Mouse (Mus musculus) lung, postnatal 14 days (tissue): ENCODE data around the gene Sergef.

Experiments used
- DNase-seq: peaks from one replicate; pipeline ENCODE4 v3.0.0; 2021

Gene Sergef

DNA sequence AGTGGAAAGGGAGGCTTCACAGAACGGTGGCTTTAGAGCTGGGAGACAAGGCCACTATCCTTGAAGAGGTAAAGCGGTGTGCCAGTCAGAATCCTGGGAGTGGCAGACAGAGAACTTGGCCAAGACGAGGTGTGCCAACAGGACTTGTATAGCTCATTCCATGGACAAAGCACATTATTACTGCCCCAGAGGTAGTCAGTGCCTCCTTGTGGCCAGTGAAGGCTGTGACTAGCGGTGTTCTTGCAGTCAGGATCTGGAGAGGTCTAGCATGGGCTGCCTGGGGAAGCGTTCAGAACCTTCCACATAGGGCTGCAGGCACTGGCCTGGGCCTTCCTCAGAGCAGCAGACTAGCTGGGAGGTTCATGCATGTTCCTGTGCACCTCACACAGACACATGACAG lies 203.8 kb downstream of the Sergef start:
- DNase-seq = no peak

DNA sequence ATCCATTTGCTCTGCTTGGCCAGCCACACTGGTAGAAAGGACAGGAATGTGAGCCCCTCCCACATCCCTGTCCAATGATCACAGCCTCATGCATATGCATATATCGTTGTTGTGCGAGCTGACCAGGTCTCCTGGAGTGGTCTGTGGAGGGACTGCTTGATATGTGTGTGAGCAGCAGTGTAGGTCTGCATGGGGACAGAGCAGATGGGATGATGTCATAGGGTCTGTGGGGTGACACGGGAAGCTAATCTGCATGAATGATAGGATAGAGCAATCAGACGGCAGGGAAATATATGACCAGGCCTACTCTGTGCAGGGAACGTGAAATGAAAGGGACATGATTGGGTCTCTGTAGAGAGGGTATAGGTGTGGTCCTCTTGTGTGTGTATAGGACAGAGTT lies 205.7 kb downstream of the Sergef start:
- DNase-seq = no peak

DNA sequence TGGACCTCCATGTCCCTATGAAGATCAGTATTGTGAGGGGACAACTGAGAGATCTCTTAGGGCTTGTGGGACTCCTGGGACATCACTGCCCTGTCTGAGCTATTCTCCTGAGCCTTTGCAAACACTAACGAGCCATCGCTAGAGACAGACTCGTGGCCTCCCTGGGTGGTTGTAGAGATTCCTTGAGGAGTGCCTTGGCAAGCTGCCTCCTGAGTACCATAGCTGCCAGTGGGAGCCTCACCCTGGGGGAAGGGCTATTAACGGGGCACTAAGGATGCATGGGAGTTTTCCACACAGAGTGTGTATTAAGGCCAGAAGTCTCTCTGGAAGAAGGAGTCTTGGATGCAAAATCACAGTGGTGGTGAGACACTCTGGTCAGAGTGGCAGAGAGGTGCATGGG lies 214.6 kb downstream of the Sergef start:
- no peak for DNase-seq

DNA sequence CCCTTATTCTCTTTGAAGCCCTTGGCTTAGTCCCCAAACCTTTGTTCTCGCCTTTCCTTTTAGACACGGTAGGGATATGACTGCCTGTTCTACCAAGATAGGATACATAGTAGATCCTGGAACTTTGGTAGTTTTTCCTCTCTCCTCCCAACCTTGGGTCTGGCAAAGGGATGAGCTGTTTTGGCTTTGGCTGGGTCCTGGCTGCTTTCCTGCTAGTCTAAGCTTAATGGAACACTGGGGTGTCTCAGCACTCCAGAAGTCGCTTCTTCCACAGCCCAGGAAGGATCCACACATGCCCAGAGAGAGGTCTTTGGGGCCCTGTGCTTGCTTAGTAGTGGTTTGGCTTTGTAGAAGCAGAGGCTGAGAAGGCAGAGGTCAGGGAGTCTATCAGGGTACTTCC lies 215.7 kb downstream of the Sergef start:
- no peak for DNase-seq

DNA sequence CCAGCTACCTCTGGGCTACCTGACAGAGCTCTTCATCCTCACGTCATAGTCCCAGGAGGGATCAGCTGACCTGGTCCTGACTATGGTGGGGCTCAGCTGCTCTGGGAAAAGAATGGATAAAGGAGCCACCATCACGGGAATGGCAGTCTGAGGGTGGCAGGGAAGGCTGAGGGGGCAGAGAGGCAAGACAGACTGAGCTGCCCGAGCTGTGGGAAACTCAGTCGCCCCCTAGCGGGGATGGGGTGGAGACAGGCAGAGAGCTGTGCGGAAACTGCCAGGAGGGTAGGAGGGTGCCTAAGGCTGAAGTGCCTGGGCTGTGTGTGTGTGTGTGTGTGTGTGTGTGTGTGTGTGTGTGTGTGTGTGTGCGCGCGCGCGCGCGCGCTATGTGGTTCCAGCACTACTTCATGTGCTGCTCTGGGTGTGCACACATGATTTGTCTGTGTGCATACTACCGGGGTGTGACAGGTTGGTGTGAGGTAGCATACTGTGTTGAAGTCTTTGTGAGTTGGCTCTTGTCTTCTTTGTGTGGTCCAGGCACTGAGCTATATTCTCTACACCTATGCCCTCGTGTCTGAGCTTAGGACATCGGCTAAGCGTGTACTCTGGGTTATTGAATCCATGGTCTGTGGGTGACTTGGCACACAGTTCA lies 216.7 kb downstream of the Sergef start:
- DNase-seq = peak; percentile 53

DNA sequence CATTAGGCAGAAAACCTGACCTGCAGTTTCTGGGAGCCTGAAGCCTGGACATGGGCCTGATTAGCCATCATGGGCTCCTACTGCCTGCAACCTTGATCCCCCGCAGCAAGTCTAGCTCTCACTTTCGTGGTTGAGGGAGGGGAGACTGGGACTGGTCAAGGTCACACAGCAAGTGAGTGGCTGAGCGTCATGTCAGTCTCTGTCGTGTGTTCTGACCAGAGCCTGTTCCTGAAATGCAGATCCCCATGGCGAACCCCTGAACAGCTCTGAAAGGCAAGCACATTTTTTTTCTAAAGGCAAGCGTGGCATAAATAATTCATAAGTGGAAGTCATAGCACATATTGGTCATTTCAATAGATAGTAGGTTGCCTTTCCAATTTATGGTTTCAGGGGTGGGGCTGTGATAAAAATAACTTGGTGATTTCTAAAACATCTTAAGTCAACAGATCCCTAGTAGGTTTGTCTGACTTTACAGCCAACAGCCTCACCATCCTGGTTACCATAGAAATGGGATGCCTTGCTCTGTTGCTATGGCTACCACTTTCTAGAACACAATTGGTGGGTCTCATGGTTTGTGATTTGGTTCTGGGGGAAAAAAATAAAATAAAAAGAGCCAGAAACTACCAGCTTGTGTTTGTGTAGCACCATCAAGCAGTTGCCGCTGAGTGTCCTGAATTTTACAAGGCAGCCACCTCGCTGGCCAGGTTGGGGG lies 217.4 kb downstream of the Sergef start:
- no peak for DNase-seq

DNA sequence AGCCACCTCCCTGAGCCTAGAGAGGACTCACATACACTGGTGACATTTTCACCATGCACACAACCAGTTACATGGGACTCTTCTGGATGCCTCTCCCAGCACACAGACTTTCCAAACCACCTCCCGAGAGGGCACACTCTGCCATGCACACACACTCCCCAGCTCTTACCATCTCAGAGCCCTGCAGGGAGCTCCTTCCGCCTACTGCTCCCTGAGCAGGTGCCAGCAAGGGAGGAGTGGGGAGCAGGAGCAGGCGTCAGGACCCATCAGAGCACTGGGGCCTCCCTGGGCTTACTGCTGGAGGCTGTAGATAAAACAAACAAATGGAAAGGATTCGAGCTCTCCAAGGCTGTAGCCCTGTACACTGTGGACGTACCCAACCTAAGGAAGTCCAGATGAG lies 218.1 kb downstream of the Sergef start:
- DNase-seq = no peak

DNA sequence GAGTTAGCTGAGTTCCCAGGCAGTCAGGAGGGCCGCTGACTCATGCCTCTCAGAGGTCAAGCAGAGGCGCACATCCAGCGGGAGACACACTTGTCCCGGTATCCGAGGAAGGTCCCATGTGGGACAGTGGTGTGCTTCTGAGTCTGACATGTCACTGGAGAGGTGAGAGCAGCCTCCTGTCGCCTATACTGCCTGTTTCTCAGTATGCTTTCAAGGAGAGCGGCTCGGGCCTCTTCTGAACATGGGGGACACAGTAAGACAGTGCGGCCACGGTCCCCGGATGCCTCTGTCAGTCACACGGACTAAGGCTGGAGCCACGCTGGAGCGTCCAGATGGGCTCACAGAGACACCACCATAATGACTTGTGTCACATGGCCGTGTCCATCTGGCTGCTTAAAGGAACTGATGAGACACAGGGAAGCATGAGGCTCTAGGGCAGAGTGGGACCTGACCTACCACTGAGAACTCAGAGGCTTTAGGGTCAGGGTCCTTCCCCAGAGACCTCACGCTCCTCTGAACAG lies 221.4 kb downstream of the Sergef start:
- no peak for DNase-seq

DNA sequence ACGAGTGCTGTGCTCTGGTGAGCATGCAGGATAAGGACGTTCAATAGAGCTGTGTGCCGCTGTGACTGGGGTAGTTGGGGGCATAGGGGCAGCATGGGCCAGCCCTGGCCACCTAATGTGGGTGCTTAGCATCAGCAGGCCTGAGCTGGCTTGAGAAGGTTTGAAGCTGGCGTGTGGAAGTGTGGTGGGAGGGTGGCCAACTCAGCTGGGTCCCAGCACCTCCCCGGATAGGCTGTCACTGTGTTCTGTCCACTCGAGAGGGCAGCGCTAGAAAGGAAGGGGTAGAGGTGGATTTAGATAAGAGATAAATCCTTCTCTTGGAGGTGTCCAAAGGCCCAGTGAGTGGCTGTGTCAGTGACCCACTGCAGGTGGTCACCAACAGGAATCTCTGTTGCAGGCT lies 222.1 kb downstream of the Sergef start:
- DNase-seq = no peak

DNA sequence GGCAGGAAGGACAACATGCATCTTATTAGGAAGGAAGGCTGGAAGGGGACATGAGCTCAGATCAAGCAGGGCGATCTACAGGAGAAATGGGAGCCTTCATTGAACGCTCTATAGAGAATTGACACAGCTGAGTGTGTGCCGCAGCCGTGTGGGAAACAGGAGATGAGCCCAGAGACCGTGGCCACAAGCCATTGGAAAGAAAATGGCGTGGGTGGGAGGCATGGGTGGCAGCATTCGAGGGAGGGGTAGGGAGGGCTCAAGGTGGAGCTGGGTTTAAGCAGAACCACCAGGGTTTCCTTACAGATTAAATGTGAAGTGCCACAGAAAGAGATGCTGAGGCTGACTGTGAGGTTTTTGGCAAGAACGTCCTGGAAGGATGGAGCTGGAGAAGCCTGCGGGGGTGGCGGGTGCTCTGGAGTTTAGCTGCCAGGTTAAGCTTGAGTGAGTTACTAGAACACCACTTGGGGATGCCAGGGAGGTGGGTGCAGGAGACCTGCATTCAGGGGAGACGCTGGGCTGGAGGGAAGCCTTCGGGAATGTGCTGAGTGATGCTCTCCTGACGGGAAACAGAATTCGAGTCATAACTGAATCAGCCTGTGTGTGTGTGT lies 223.7 kb downstream of the Sergef start:
- DNase-seq = no peak

DNA sequence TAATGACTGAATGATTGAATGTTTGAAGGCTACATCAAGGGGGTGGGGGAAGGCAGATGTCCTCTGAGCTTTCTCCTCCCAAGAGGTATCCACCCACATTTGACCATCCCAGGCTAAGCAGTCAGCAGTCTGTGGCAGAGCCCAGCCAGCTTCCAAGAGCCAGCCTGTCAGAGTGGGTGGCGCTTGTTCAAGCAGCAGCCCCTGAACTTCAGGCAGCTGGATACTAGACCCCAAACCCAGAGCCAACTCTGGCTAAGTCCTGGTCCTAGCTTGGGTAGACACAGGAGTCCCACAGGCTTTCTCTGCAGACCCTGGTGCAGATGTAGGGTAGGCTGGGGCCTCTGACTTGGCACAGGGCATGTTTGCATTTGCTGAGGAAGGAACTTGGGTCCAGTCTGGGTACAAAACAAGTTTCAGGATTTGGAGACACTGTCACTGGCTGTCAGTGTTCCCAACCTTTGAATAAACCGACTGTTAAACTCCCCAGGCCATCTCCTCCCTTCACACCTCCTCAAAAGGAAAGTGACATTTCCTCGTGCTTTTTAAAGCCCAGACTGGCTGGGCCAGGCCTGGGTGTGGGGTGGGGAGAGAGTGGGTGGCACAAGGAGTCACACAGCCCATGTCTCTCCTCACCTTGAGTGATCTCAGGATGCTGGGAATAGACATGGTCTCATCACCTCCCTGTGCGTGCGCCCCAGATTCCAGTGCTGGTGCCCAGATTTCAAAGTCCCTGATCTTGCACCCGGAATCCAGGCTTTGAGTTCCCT lies 225.5 kb downstream of the Sergef start:
- no peak for DNase-seq

DNA sequence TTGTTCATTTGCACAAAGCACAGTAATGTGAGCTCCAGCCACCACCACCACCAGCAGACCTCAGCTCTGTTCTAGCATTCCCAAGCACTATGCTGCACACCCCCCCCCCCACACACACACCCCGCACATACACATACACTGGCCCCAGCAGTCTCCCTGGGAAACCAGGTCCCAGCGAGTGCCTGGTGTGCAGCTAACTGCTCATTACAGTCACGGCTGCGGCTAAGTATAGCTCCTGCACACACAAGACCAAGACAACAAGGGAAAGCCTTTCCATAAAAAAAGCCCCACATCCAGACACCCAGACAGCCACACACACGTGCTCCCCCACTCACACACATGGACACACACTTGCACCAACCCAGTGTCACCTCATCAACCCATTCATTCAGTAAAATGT lies 226.8 kb downstream of the Sergef start:
- DNase-seq = no peak

DNA sequence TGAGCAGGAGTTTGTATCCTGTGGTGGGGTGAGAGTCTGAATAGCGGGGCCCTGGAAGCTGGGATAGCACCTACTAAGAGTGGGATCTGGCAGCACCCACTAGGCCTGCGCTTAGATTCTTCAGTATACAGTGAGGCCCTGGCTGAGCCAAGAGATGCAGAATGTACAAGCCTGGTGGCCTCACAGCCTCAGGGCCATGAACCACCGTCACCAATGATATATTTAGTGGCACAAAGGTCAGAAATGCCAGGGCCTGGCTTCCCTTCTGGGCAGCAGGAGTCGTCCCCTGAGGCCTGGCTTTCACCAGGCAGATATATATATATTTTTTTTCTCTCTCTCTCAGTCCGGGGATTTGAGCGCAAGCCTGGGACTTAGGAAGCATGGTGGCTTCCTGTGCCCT lies 228.9 kb downstream of the Sergef start:
- DNase-seq = no peak

DNA sequence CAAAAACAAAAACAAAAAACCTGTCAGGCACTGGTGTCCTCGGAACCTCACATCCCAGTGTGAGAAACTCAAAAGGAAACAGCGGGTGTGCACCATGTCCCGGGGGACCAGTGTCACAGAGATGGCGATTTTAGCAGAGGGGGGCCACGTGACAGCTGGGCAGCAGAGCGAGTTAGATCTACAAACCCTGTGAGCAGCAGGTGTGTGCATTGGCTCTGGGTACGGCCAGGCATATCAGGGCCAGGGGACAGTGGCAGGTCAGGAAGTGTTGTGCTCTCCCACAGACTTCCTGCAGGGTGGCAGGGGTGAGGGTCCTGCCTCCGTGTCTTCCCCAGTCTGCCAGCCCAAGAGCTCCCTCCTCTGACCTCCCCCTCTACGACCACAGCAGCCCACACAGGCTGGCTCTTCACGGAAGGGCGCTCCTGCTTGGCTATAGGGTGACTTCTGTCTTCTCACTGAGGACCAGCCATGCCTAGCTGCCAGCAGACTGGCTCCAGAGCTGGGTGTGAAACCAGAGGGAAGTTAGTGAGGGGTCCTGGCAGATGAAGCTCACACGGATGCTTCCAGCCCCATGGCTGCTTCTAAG lies 230.3 kb downstream of the Sergef start:
- DNase-seq = no peak

DNA sequence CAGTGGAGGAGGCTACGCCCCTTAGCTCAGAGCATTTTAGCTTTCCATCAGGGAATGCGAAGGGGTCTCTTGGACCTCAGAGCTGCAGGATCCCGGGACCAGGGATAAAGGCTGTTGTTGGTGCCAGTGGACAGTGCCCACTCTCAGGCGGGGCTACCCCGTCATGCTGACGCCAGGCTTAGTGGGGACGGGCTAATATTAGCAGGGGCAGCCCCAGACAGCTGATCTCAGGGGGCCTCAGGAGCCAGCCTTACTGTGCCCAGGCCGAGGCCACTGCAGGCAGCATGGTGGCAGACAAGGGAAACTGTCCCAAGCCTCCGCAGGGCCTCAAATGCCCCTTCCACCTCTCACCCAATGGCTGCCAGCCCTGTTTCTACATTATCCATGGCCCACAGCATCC lies 231.0 kb downstream of the Sergef start:
- DNase-seq = no peak

DNA sequence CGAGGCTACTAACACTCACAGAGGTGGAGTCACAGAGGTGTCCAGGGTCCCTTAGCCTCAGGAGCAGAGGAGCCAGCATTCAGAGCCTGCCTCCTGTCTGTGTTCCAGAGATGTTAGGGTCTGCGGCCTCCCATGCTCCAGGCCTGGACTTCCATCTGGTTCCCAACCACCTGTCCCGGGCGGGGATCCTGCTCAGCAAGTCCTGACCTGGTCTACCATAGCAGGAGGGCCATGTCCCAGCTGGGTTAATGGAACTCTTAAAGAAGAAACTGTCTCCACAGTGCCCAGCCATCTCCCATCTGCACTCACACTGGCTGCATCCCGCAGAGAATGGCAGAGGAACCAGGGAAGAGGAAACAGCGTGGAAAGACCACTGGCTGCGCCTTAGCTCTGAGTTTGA lies 234.9 kb downstream of the Sergef start:
- no peak for DNase-seq

DNA sequence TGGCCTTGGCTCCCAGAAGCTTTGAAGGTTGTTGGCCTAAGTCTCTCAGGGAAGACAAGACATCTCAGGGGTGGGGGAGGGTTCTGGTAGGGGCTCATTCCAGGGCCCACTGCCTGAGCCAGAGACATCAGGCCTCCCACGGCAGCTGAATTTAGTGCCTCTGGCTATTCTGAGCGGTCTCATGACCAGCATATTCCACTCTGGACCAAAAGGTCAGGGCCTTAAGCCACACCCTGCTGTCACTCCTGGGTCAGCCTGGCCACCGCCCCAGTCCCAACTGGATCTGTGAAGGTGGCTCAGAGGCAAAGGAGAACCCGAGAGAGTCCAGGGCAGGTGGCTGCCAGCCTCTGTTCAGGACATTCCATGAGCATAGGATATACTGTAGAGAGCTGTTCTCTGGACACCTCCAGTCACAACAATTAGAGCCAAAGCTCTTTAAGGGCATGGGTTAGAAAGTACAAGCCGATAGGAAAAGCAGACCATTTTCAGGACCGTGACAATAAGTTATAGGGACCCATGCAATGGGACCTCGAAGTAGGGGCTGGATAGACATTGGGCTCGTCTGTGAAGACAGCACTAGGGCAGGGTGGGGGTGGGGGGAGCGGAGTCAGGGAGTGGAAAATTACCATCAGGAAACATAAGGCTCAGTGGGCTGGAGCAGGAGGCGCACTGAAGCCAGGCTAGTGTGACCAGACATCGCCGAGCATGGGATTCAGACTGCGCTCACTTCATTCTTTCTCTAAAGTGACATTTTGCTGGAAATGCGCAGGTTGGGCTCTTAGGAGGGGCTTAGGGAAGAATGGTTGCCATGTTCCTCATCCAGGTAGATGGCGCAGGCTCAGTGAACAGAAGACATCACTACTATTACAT lies 235.8 kb downstream of the Sergef start:
- no peak for DNase-seq

DNA sequence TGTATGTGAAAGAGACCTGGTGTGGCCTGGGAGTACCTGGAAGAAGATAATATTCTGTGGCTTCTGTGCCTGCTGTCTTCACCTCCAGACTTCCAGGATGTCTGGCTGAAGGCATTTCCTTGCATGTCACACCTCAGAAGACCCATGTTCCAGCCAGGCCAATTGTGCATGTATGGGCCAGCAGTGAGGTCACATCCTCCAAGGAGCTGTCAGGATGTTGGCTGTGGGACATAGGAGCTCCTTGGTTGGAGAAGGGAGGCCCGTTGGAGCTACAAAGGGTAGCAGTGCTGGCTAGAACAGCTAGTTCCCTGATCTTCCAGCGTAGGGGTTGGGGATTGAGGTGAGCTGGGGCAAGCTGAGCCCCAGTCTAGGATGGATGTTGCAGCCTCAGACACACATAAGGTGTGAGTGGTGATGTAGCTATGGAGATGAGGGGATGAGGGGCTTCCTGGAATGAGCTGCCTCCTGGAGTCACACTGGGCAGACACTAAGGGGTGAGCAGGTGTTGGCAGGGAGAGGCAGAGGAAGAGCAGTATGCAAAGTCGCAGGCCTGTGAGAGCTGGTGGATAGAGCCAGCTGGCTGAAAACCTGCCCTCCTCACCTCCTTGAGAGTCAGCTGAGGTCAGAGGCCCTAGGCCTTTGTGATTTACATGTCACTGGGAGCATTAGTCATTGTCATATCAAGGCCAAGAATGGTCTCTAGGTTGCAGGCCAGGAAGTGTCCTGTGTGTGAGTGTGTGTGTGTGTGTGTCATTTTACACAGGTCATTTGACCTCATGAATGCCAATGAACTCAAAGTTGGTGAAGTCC lies 238.0 kb downstream of the Sergef start:
- no peak for DNase-seq

DNA sequence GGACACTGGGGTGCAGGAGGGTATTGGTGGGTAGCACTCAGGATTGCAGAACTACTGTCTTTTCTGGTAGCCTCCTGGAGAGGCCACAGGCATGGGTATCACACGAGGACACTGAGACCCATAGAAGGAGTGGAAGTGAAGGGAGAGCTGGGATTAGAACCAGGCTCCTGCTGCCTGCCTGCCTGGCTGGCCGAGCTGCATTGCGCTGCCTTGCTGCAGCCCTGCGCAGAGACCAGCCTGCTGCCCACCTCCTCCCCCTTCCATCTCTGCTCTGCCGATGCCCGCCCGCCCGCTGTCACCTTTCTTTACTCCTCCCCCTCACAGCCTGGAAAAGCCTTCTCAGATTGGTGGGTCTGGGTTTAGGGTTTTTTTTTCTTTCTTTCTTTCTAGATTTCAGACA lies 239.3 kb downstream of the Sergef start:
- DNase-seq = no peak

DNA sequence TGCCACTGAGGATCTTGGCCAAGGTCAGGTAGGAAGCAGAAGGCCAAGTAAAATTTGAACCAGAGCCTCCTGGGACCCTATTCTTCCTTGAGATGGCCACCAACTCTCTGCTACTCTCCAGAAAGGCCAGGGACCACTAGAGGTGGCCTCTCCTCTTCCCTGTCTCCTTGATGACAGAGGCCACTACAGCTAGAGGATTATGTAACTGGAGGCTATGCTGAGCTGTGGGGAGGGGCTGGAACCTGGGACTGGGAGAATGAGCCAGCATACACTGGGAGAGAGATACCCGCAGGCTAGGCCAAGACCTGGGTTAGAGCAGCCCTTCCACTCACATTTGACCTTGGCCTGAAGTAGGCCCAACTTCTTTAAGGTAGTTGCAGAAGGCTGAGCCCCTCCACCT lies 239.9 kb downstream of the Sergef start:
- DNase-seq = no peak

DNA sequence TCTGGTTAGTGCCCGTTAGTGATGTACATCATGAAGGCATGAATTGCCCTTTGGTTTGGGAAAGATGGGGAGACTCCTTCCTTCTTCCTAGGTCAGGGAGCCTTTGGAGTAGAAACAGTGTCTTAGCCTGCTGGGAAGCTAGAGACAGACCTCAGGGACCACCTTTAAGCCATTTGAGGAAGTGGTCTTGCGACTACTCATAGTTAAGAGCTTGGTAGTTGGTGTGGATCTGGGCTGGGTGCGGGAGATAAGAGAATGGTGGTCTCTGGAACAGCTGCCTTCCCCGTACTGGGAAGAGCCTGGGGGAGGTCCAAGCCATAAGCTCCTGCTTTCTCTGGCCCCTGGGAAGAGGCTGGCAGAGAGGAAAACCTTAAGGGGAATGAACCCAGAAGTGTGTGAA lies 241.0 kb downstream of the Sergef start:
- no peak for DNase-seq
